Mouse (Mus musculus) hematopoietic multipotent progenitor cell, adult 10-12 weeks (in vitro differentiated cells): ENCODE results near the gene Ear1. TPM values are rescaled to one million over a fixed set of nuclear protein-coding genes. Genes with fewer than 3 reads are reported as not detected.

Experiments
- polyA plus RNA-seq: library from polyadenylated mRNA; stranded (reverse); fragments of >175 nt; gene quantifications from 2 replicates; pipeline ENCODE4 v1.2.3, GENCODE M21; 2012; ENCODE audit warnings: low replicate concordance

Gene Ear1
- polyA plus RNA-seq: 0.24 TPM in 1 of 2 replicates, not detected in the other

DNA sequence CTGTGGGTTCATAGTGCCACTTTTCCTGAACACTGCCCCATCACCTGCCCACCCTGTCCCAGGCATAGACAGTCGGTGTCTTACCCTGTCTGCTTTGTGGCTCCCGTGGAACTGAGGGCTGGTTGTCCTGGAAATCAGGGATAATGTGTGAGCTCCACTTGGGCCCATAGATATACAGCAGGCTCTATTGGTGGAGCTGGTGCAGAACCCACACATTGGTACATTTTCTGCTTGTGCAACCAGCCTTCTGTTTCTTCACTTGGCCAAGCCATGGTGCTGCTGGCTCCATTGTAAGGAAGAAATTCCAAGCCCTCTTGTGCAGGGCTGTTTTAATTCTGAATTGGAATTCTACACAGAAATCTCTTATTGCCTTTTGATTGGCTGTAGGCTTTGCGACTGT, at the start of gene Ear1:
Ear1 (minus strand) TSS at position 101 of the 400 bp plus-strand sequence.

DNA sequence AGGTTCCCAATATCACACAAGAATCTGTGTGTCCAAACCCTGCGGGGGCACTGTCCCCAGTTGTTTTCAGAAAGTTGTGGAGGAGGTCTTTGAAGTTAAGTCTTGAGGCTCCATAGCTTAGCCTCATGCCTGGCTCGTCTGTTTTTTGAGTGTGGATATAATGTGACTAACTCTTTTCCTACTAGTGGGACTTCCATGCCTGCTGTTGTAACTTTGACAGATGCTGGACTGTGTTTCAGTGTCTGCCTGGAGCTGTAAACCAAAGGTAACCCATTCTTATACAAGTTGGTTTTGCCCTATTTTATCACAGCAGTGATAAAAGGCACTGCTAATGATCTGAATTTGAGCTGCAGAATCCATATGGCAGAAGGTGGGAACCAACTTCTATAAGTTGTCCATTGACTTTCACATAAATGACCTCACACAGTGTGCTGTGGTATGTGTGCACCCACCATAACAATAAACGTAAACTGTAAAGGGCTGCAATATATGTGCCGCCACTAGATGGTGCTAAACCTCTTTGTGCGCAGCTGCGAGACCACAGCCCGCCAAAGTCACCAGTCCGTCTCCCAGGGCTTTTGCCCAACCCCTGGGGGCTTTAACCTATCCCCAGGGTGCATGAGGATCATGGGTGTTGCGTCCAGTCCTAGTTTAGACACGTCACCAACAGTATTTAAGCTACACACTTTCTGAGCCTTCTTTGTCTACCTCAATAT, 49.5 kb upstream of the Ear1 start, which contains the start of gene Gm8113:
Gm8113 (plus strand) TSS at position 703 of the 716 bp plus-strand sequence.

DNA sequence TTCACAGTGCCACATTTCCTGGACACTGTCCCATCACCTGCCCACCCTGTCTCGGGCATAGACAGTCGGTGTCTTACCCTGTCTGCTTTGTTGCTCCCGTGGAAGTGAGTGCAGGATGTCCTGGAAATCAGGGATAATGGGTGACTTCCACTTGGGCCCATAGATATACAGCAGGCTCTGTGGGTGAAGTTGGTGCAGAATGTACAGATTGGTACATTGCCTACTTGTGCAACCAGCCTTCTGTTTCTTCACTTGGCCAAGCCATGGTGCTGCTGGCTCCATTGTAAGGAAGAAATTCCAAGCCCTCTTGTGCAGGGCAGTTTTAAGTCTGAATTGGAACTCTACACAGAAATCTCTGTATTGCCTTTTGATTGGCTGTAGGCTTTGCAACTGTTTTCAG, 48.1 kb upstream of the Ear1 start, which contains the start of gene Ear10:
Ear10 (minus strand) TSS at position 101 of the 400 bp plus-strand sequence.

DNA sequence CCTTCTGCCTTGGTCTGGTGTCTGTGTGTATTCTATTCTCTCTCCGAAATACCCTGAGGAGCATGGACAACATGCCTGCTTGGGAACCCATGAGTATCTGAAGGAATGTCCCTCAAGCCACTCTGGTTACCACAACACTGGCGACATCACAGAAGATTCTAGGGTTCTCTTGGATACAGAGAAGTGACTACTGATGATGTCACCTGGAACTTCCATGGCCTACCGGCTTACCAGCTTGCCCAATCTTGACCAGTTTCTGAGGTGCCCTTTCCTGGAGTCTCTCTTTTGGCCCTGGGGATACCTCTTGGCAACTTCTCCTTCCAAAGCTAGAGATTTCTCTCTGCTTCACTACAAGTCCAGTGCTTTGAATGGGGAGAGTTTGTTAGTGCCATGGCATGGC, 90.7 kb downstream of the Ear1 start, which contains the start of gene Gm8180:
Gm8180 (minus strand) TSS at position 101 of the 400 bp plus-strand sequence.

Other genes starting within 250 kb of the Ear1 start
- not detected in 2 replicates for gene Gm8165, start 198.3 kb downstream of the Ear1 start, polyA plus RNA-seq
- gene Gm7324, start 177.7 kb downstream of the Ear1 start, polyA plus RNA-seq: 0.08 TPM in 1 of 2 replicates, not detected in the other
- not detected in 2 replicates for gene Gm16506, start 148.0 kb downstream of the Ear1 start, polyA plus RNA-seq
- gene Gm6526, start 127.7 kb downstream of the Ear1 start, polyA plus RNA-seq: not detected in 2 replicates
- not detected in 2 replicates for gene Gm8180, start 90.8 kb downstream of the Ear1 start, polyA plus RNA-seq
- gene Ear10, start 48.0 kb upstream of the Ear1 start, polyA plus RNA-seq: not detected in 2 replicates
- gene Gm8113, start 49.9 kb upstream of the Ear1 start, polyA plus RNA-seq: 0.04 and 0.17 TPM in 2 replicates
- not detected in 2 replicates for gene Ang5, start 81.6 kb upstream of the Ear1 start, polyA plus RNA-seq
- gene Ang6, start 126.8 kb upstream of the Ear1 start, polyA plus RNA-seq: not detected in 2 replicates
- 3.3 and 6.2 TPM in 2 replicates for gene Ear2, start 227.1 kb upstream of the Ear1 start, polyA plus RNA-seq
- not detected in 2 replicates for gene Gm3327, start 248.3 kb upstream of the Ear1 start, polyA plus RNA-seq